Mouse (Mus musculus) olfactory bulb, adult 2 months (tissue): Measurements from ENCODE around the gene Agr3.

Experiments
- CTCF ChIP-seq: fragments of 200-500 bp; IDR thresholded peaks from 2 replicates; pipeline ENCODE4 v1.5.1; 2012; ENCODE audit warnings: low read depth, mild to moderate bottlenecking, low read length, moderate library complexity; ENCODE audit not compliant: insufficient read depth
- POLR2A ChIP-seq: fragments of 200-500 bp; IDR thresholded peaks from 2 replicates; pipeline ENCODE4 v1.6.1; 2012; ENCODE audit warnings: mild to moderate bottlenecking, low read depth, low read length, moderate library complexity; ENCODE audit not compliant: insufficient read depth

DNA sequence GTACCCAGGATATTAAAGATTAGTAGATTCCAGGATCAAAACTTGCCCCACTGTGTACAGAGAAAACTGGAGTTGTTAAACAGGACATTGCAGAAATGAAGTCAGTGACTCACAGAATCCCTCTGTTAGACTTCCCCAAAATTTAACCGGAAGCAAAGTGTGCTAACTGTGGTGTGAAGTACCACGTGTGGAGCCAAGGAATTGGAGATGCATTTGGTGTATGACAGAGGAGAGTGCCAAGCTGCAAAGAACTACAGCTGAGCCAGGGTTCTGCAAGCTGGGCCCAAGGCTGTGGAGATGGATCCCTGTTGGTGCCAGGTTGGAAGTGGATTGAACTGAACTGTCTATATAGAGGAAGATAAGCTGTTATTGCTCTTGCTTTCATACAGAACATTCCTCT lies 36.0 kb upstream of the Agr3 start:
- no peak for TF ChIP-seq POLR2A
- no peak for TF ChIP-seq CTCF
